Mouse (Mus musculus): ENCODE data around the gene Ulk4. TPM values are rescaled to one million over a fixed set of nuclear protein-coding genes. Genes with fewer than 3 reads are reported as not detected.
"Not testable (repeated sequence)": the region's sequence is repeated elsewhere in the genome, so short reads cannot be mapped to it uniquely, and the experiment has no call there.

Gene Ulk4
- polyA plus RNA-seq, 1 experiment from 2014 or later, result 198 TPM

GRCm38 (mm10) chr9:121058116-121058515, 218.9 kb downstream of the Ulk4 start:
- Histone ChIP-seq H3K27me3 (no peaks in the 10 kb centered on the region), H3K4me1 (peaks cover 13% of the 10 kb centered on the region; the same call in 1 of the 2 replicates), H3K4me3 (no peak overlapping the region), H3K36me3 (no peaks in the 10 kb centered on the region), H3K9ac (no peak overlapping the region), H3K4me2 (replicated peaks) (no peak overlapping the region), H3K27ac (no peak overlapping the region), H3K9me3 (no peaks in the 10 kb centered on the region)
- no peak for ATAC-seq (ENCODE audit: insufficient number of reproducible peaks, insufficient read depth, low FRiP score, low TSS enrichment)
- 77% methylated on average over 7 of the region's 7 CpGs for whole genome bisulfite sequencing

- no peak overlapping the region for H3K27ac ChIP-seq
- WGBS, result 58% methylated on average over 9 of the region's 9 CpGs
- no peak overlapping the region for H3K4me2 ChIP-seq (replicated peaks)
- no peaks in the 10 kb centered on the region for H3K27me3 ChIP-seq
- peaks cover 3% of the 10 kb centered on the region; the same call in 1 of the 2 replicates for H3K9me3 ChIP-seq
- ATAC-seq (ENCODE audit: insufficient number of reproducible peaks, insufficient read depth, low FRiP score, low TSS enrichment), result no peak
- H3K9ac ChIP-seq, result no peak overlapping the region
- H3K4me1 ChIP-seq, result peaks cover 13% of the 10 kb centered on the region; the same call in 1 of the 2 replicates
- H3K4me3 ChIP-seq, result no peak overlapping the region
- H3K36me3 ChIP-seq, result no peaks in the 10 kb centered on the region
Observed at GRCm38 (mm10) chr9:121057401-121057800, 219.6 kb downstream of the Ulk4 start.

GRCm38 (mm10) chr9:121056526-121056925, 220.5 kb downstream of the Ulk4 start:
- no peaks in the 10 kb centered on the region for H3K36me3 ChIP-seq
- no peak overlapping the region for H3K27ac ChIP-seq
- WGBS, result 77% methylated on average over 3 of the region's 3 CpGs
- no peak overlapping the region for H3K9ac ChIP-seq
- H3K4me2 ChIP-seq (replicated peaks), result no peak overlapping the region
- ATAC-seq (ENCODE audit: insufficient number of reproducible peaks, insufficient read depth, low FRiP score, low TSS enrichment), result no peak
- H3K9me3 ChIP-seq, result peaks cover 3% of the 10 kb centered on the region; the same call in 1 of the 2 replicates
- H3K4me3 ChIP-seq, result no peak overlapping the region
- H3K4me1 ChIP-seq, result peaks cover 4% of the 10 kb centered on the region; the same call in 1 of the 2 replicates
- H3K27me3 ChIP-seq, result no peaks in the 10 kb centered on the region

GRCm38 (mm10) chr9:121056036-121056435, 221.0 kb downstream of the Ulk4 start:
- Histone ChIP-seq H3K4me3 (no peak overlapping the region), H3K36me3 (no peaks in the 10 kb centered on the region), H3K4me1 (peaks cover 4% of the 10 kb centered on the region; the same call in 1 of the 2 replicates), H3K9me3 (peaks cover 3% of the 10 kb centered on the region; the same call in 1 of the 2 replicates), H3K4me2 (replicated peaks) (no peak overlapping the region), H3K27me3 (no peaks in the 10 kb centered on the region), H3K27ac (no peak overlapping the region), H3K9ac (no peak overlapping the region)
- no peak for ATAC-seq (ENCODE audit: insufficient number of reproducible peaks, insufficient read depth, low FRiP score, low TSS enrichment)
- 80% methylated on average over 5 of the region's 5 CpGs for WGBS

GRCm38 (mm10) chr9:121045657-121046056, 231.3 kb downstream of the Ulk4 start:
- WGBS, result 77% methylated on average over 9 of the region's 9 CpGs
- not testable (repeated sequence) for H3K9me3 ChIP-seq; H3K36me3 ChIP-seq; H3K4me1 ChIP-seq; H3K27me3 ChIP-seq; H3K4me3 ChIP-seq; H3K27ac ChIP-seq; H3K4me2 ChIP-seq (replicated peaks); ATAC-seq (ENCODE audit: insufficient number of reproducible peaks, insufficient read depth, low FRiP score, low TSS enrichment); H3K9ac ChIP-seq

- Histone ChIP-seq H3K4me3 (no peak overlapping the region), H3K9ac (no peak overlapping the region), H3K36me3 (no peaks in the 10 kb centered on the region), H3K9me3 (no peaks in the 10 kb centered on the region), H3K27me3 (no peaks in the 10 kb centered on the region), H3K4me2 (replicated peaks) (no peak overlapping the region), H3K4me1 (no peaks in the 10 kb centered on the region), H3K27ac (no peak overlapping the region)
- no peak for ATAC-seq (ENCODE audit: insufficient number of reproducible peaks, insufficient read depth, low FRiP score, low TSS enrichment)
- WGBS, result 81% methylated on average over 17 of the region's 17 CpGs
Observed at GRCm38 (mm10) chr9:121044471-121045206, 232.4 kb downstream of the Ulk4 start.

- Histone ChIP-seq H3K4me1 (peaks cover 7% of the 10 kb centered on the region), H3K4me3 (no peak overlapping the region), H3K9me3 (no peaks in the 10 kb centered on the region), H3K27ac (no peak overlapping the region), H3K27me3 (no peaks in the 10 kb centered on the region), H3K4me2 (replicated peaks) (no peak overlapping the region), H3K36me3 (no peaks in the 10 kb centered on the region), H3K9ac (no peak overlapping the region)
- WGBS, result 82% methylated on average over 4 of the region's 4 CpGs
- no peak for ATAC-seq (ENCODE audit: insufficient number of reproducible peaks, insufficient read depth, low FRiP score, low TSS enrichment)
Observed at GRCm38 (mm10) chr9:121043021-121043420, 234.0 kb downstream of the Ulk4 start.

GRCm38 (mm10) chr9:121038396-121038795, 238.6 kb downstream of the Ulk4 start:
- no peaks in the 10 kb centered on the region for H3K9me3 ChIP-seq
- no peak for ATAC-seq (ENCODE audit: insufficient number of reproducible peaks, insufficient read depth, low FRiP score, low TSS enrichment)
- H3K36me3 ChIP-seq, result no peaks in the 10 kb centered on the region
- peaks cover 25% of the 10 kb centered on the region for H3K4me1 ChIP-seq
- H3K4me3 ChIP-seq, result no peak overlapping the region
- no peak overlapping the region for H3K4me2 ChIP-seq (replicated peaks)
- H3K9ac ChIP-seq, result no peak overlapping the region
- 51% methylated on average over 4 of the region's 4 CpGs for WGBS
- no peaks in the 10 kb centered on the region for H3K27me3 ChIP-seq
- H3K27ac ChIP-seq, result peak overlapping the region; percentile 55

- Histone ChIP-seq H3K4me1 (peaks cover 25% of the 10 kb centered on the region), H3K4me2 (replicated peaks) (no peak overlapping the region), H3K36me3 (no peaks in the 10 kb centered on the region), H3K4me3 (no peak overlapping the region), H3K9me3 (no peaks in the 10 kb centered on the region), H3K9ac (no peak overlapping the region), H3K27ac (peak overlapping the region; percentile 55; the same call in 1 of the 2 replicates), H3K27me3 (no peaks in the 10 kb centered on the region)
- 32% methylated on average over 5 of the region's 5 CpGs for WGBS
- ATAC-seq (ENCODE audit: insufficient number of reproducible peaks, insufficient read depth, low FRiP score, low TSS enrichment), result 0 out of 2 replicates have a peak, but pooled peaks have one; percentile 66
Observed at GRCm38 (mm10) chr9:121037975-121038374, 239.0 kb downstream of the Ulk4 start.

- Histone ChIP-seq H3K4me1 (peaks cover 30% of the 10 kb centered on the region), H3K9me3 (no peaks in the 10 kb centered on the region), H3K36me3 (no peaks in the 10 kb centered on the region), H3K27ac (no peak overlapping the region), H3K27me3 (0 out of 2 replicates have a peak, but pooled peaks cover 4% of the 10 kb centered on the region), H3K4me2 (replicated peaks) (no peak overlapping the region), H3K4me3 (no peak overlapping the region), H3K9ac (no peak overlapping the region)
- no peak for ATAC-seq (ENCODE audit: insufficient number of reproducible peaks, insufficient read depth, low FRiP score, low TSS enrichment)
- WGBS, result 68% methylated on average over 6 of the region's 6 CpGs
Observed at GRCm38 (mm10) chr9:121035296-121035695, 241.7 kb downstream of the Ulk4 start.

GRCm38 (mm10) chr9:121033596-121033995, 243.4 kb downstream of the Ulk4 start:
- no peak overlapping the region for H3K9ac ChIP-seq
- H3K4me3 ChIP-seq, result no peak overlapping the region
- 0 out of 2 replicates have a peak, but pooled peaks cover 4% of the 10 kb centered on the region for H3K27me3 ChIP-seq
- H3K27ac ChIP-seq, result no peak overlapping the region
- H3K4me1 ChIP-seq, result peaks cover 27% of the 10 kb centered on the region
- H3K4me2 ChIP-seq (replicated peaks), result no peak overlapping the region
- H3K36me3 ChIP-seq, result no peaks in the 10 kb centered on the region
- H3K9me3 ChIP-seq, result no peaks in the 10 kb centered on the region
- ATAC-seq (ENCODE audit: insufficient number of reproducible peaks, insufficient read depth, low FRiP score, low TSS enrichment), result no peak
- 76% methylated on average over 4 of the region's 4 CpGs for WGBS

GRCm38 (mm10) chr9:121032322-121032964, 244.6 kb downstream of the Ulk4 start:
- ATAC-seq (ENCODE audit: insufficient number of reproducible peaks, insufficient read depth, low FRiP score, low TSS enrichment), result no peak

More at GRCm38 (mm10) chr9:121032322-121032964, 244.6 kb downstream of the Ulk4 start:
- Histone ChIP-seq H3K4me3 (no peak overlapping the region), H3K27me3 (0 out of 2 replicates have a peak, but pooled peaks cover 4% of the 10 kb centered on the region), H3K36me3 (no peaks in the 10 kb centered on the region), H3K9ac (no peak overlapping the region), H3K4me2 (replicated peaks) (no peak overlapping the region), H3K9me3 (no peaks in the 10 kb centered on the region), H3K4me1 (peaks cover 17% of the 10 kb centered on the region), H3K27ac (no peak overlapping the region)
- 43% methylated on average over 10 of the region's 10 CpGs for WGBS

Measured in embryonic facial prominence, embryonic 12.5 days (tissue).